ENCODE assay signal across 20 mouse cellular contexts in genomic region chr10:50650612-50651011, GRCm38 (mm10). TPM values are rescaled to one million over a fixed set of nuclear protein-coding genes. Genes with fewer than 3 reads are reported as not detected.
DNase-seq lines count a peak whose midpoint lies in the region; ATAC-seq and TF ChIP-seq lines count a peak whose summit lies in the region.
"Had no signal": no experiment of that assay in that cellular context is flagged by ENCODE, and none has a peak within 500 bp of the region (broad histone marks: within the 10 kb centered on the region; RNA-seq: fewer than 3 reads in every experiment).

No protein-coding gene starts in this region.

- H3K4me2 ChIP-seq in intestine, postnatal 0 days (replicated peaks; ENCODE audit: low read depth) = no peak overlapping the region
- H3K4me2 ChIP-seq: forebrain, embryonic 13.5 days; heart, embryonic 13.5 days; hindbrain, embryonic 12.5 days; intestine, embryonic 15.5 days had no signal

- H3K4me3 ChIP-seq in intestine, postnatal 0 days (ENCODE audit: low read depth, low read length) = no peak overlapping the region
- H3K4me3 ChIP-seq: embryonic facial prominence, embryonic 10.5 days; forebrain, embryonic 13.5 days; heart, embryonic 13.5 days; hindbrain, embryonic 12.5 days; intestine, embryonic 15.5 days had no signal

- H3K27me3 ChIP-seq in intestine, postnatal 0 days (replicated peaks; ENCODE audit: control insufficient read depth, insufficient read depth, low read length) = no peaks in the 10 kb centered on the region
- H3K27me3 ChIP-seq: forebrain, embryonic 13.5 days; heart, embryonic 13.5 days; hindbrain, embryonic 12.5 days; intestine, embryonic 15.5 days had no signal

- no peak for TF ChIP-seq CTCF in intestine, postnatal 0 days (IDR thresholded peaks at IDR 0.05; ENCODE audit: low read depth)

- peak; percentile 61 for ATAC-seq in inflammation-experienced regulatory T-cells, adult 6 months
- ATAC-seq in intestine, postnatal 0 days = no peak
- ATAC-seq: forebrain, embryonic 13.5 days; forebrain, postnatal 0 days; hindbrain, postnatal 0 days; intestine, embryonic 15.5 days had no signal

- peaks cover 16% of the 10 kb centered on the region for H3K36me3 ChIP-seq in intestine, postnatal 0 days (ENCODE audit: control insufficient read depth, insufficient read depth)
- H3K36me3 ChIP-seq: intestine, embryonic 15.5 days had no signal

- no peaks in the 10 kb centered on the region for H3K4me1 ChIP-seq in intestine, postnatal 0 days (replicated peaks; ENCODE audit: control insufficient read depth, insufficient read depth, low read length)
- H3K4me1 ChIP-seq: embryonic facial prominence, embryonic 10.5 days; forebrain, embryonic 13.5 days; heart, embryonic 13.5 days; hindbrain, embryonic 12.5 days; intestine, embryonic 15.5 days had no signal

- no peak overlapping the region for H3K9ac ChIP-seq in intestine, postnatal 0 days (ENCODE audit: low read depth, low read length)
- H3K9ac ChIP-seq: forebrain, embryonic 13.5 days; forebrain, postnatal 0 days; heart, embryonic 13.5 days; hindbrain, embryonic 12.5 days; intestine, embryonic 15.5 days had no signal

- peak; percentile 40 for DNase-seq in CD4-positive helper T cell, adult 2 months (ENCODE audit: low read depth, low spot score)
- DNase-seq in CD4-positive, CD25-positive, alpha-beta regulatory T cell, adult 2 months (ENCODE audit: low read depth, low spot score) = peak; percentile 29
- peak; percentile 4 for DNase-seq in thymus, postnatal 25 days
- no peak for DNase-seq in B cell, adult 2 months
- no peak for DNase-seq in embryo, embryonic 10 days (ENCODE audit: low spot score)
- DNase-seq: adrenal gland, postnatal 14 days; cerebellum, adult 11-12 months; cerebellum, adult 9-10 months; cerebellum, postnatal 25 days; forebrain, postnatal 0 days; gastrocnemius, postnatal 25 days; heart, postnatal 4 days had no signal

- no peak overlapping the region for H3K27ac ChIP-seq in intestine, postnatal 0 days (ENCODE audit: low read depth, low read length)
- H3K27ac ChIP-seq: embryonic facial prominence, embryonic 10.5 days; forebrain, embryonic 13.5 days; heart, embryonic 13.5 days; hindbrain, embryonic 12.5 days; hindbrain, postnatal 0 days; intestine, embryonic 15.5 days had no signal

- 88% methylated on average over 8 of the region's 8 CpGs for WGBS in intestine, postnatal 0 days

- no peaks in the 10 kb centered on the region for H3K9me3 ChIP-seq in intestine, postnatal 0 days (ENCODE audit: control insufficient read depth)
- H3K9me3 ChIP-seq: embryonic facial prominence, embryonic 10.5 days; forebrain, embryonic 13.5 days; heart, embryonic 13.5 days; hindbrain, embryonic 12.5 days; intestine, embryonic 15.5 days had no signal

RNA-seq across cellular contexts. Expression of gene Ascc3, which starts 58.1 kb away (rescaled TPM):
- 10 to 100 TPM; 26.2 to 34.9 (median 26.7) TPM for polyA plus RNA-seq in inflammation-experienced regulatory T-cells, adult 6 months (2017; shearing (Covaris generic))
- polyA plus RNA-seq in intestine, postnatal 0 days (2015; fragmentation: Nextera tagmentation; extraction: Ambion mirVana) = 11.2 and 13.3 TPM in 2 replicates

Comparison
In these comparisons a context has a peak if more than half of its experiments do, and no peak if none do; other contexts are left out.
1. DNase-seq: peak in CD4-positive helper T cell, adult 2 months (single experiment), CD4-positive, CD25-positive, alpha-beta regulatory T cell, adult 2 months (single experiment) and thymus, postnatal 25 days (single experiment); none in B cell, adult 2 months (0 of 2) and embryo, embryonic 10 days (single experiment).